Mouse (Mus musculus) forebrain, embryonic 15.5 days (tissue): Measurements from ENCODE around the gene Lrrc4. TPM values are rescaled to one million over a fixed set of nuclear protein-coding genes. Genes with fewer than 3 reads are reported as not detected.
A peak's percentile ranks its signal among the peaks of the same experiment; 100 is the strongest.

Experiments used
- ATAC-seq: fragments of 200-750 bp; cut with Nextera tagmentation; replicated peaks from 2 replicates; pipeline ENCODE4 v1.8.0; 2017; ENCODE audit warnings: mild to moderate bottlenecking, moderate TSS enrichment, moderate library complexity
- H3K27ac ChIP-seq: fragments of 300-500 bp; sonication (generic); replicated peaks from 2 replicates; pipeline ENCODE4 v1.5.1; 2015; ENCODE audit warnings: mild to moderate bottlenecking, inconsistent platforms
- H3K27me3 ChIP-seq: fragments of 300-500 bp; sonication (generic); 2 replicates; pipeline ENCODE4 v1.6.1; 2015; ENCODE audit warnings: inconsistent platforms
- H3K36me3 ChIP-seq: fragments of 300-500 bp; sonication (generic); 2 replicates; pipeline ENCODE4 v1.6.1; 2015; ENCODE audit warnings: mild to moderate bottlenecking, inconsistent platforms
- H3K4me1 ChIP-seq: fragments of 300-500 bp; sonication (generic); 2 replicates; pipeline ENCODE4 v1.6.1; 2015; ENCODE audit warnings: inconsistent platforms
- H3K4me2 ChIP-seq: fragments of 300-500 bp; sonication (generic); replicated peaks from 2 replicates; pipeline ENCODE4 v1.6.1; 2015; ENCODE audit warnings: mild to moderate bottlenecking, inconsistent platforms
- H3K4me3 ChIP-seq: fragments of 300-500 bp; sonication (generic); 2 replicates; pipeline ENCODE4 v1.5.1; 2015; ENCODE audit warnings: mild to moderate bottlenecking, inconsistent platforms
- H3K9ac ChIP-seq: fragments of 300-500 bp; sonication (generic); replicated peaks from 2 replicates; pipeline ENCODE4 v1.6.1; 2015; ENCODE audit warnings: mild to moderate bottlenecking, inconsistent platforms
- H3K9me3 ChIP-seq: fragments of 300-500 bp; sonication (generic); 2 replicates; pipeline ENCODE4 v1.6.1; 2016; ENCODE audit warnings: inconsistent platforms
- WGBS: fragments of 180-500 bp; shearing (Covaris S2); methylation state at CpG from one replicate; pipeline ENCODE4 v1.1.7; 2015; ENCODE audit warnings: mixed read lengths; 5-methylcytosine and 5-hydroxymethylcytosine counted together
- polyA plus RNA-seq: library from polyadenylated mRNA; unstranded; fragments of >200 nt; fragmentation: Nextera tagmentation; extraction: Ambion mirVana; gene quantifications from 2 replicates; pipeline ENCODE4 v1.2.1, GENCODE M21; 2015

The Lrrc4 gene
- polyA plus RNA-seq, 1 experiment from 2014 or later = 6.5 TPM

- no peaks in the 10 kb centered on the region for H3K9me3 ChIP-seq
- no peak for ATAC-seq
- H3K4me2 ChIP-seq = no peak overlapping the region
- H3K4me3 ChIP-seq = no peak overlapping the region
- H3K4me1 ChIP-seq = 0 out of 2 replicates have a peak, but pooled peaks cover 7% of the 10 kb centered on the region
- no peak overlapping the region for H3K9ac ChIP-seq
- H3K27ac ChIP-seq = no peak overlapping the region
- H3K27me3 ChIP-seq = no peaks in the 10 kb centered on the region
- WGBS = 56% methylated on average over 4 of the region's 4 CpGs
- no peaks in the 10 kb centered on the region for H3K36me3 ChIP-seq
Observed at GRCm38 (mm10) chr6:28789685-28790084, 41.9 kb downstream of the Lrrc4 start.

GRCm38 (mm10) chr6:28787133-28787532 lies 44.4 kb downstream of the Lrrc4 start:
- no peak for ATAC-seq
- H3K4me2 ChIP-seq = no peak overlapping the region
- H3K27ac ChIP-seq = no peak overlapping the region
- H3K36me3 ChIP-seq = no peaks in the 10 kb centered on the region
- 0 out of 2 replicates have a peak, but pooled peaks cover 12% of the 10 kb centered on the region for H3K4me1 ChIP-seq
- no peak overlapping the region for H3K4me3 ChIP-seq
- H3K9me3 ChIP-seq = no peaks in the 10 kb centered on the region
- H3K9ac ChIP-seq = no peak overlapping the region
- 58% methylated on average over 6 of the region's 6 CpGs for WGBS
- H3K27me3 ChIP-seq = no peaks in the 10 kb centered on the region

GRCm38 (mm10) chr6:28785770-28786169 lies 45.8 kb downstream of the Lrrc4 start:
- H3K9ac ChIP-seq = no peak overlapping the region
- no peak overlapping the region for H3K4me2 ChIP-seq
- no peak overlapping the region for H3K27ac ChIP-seq
- no peaks in the 10 kb centered on the region for H3K9me3 ChIP-seq
- no peak overlapping the region for H3K4me3 ChIP-seq
- no peaks in the 10 kb centered on the region for H3K36me3 ChIP-seq
- ATAC-seq = no peak
- WGBS = 83% methylated on average over 8 of the region's 8 CpGs
- H3K27me3 ChIP-seq = no peaks in the 10 kb centered on the region
- 0 out of 2 replicates have a peak, but pooled peaks cover 12% of the 10 kb centered on the region for H3K4me1 ChIP-seq

- H3K9ac ChIP-seq = no peak overlapping the region
- no peak overlapping the region for H3K27ac ChIP-seq
- 24% methylated on average over 5 of the region's 5 CpGs for WGBS
- no peaks in the 10 kb centered on the region for H3K27me3 ChIP-seq
- H3K4me3 ChIP-seq = no peak overlapping the region
- no peaks in the 10 kb centered on the region for H3K9me3 ChIP-seq
- 0 out of 2 replicates have a peak, but pooled peaks cover 6% of the 10 kb centered on the region for H3K4me1 ChIP-seq
- no peak overlapping the region for H3K4me2 ChIP-seq
- ATAC-seq = no peak; the same call in 1 of the 2 replicates
- no peaks in the 10 kb centered on the region for H3K36me3 ChIP-seq
Observed at GRCm38 (mm10) chr6:28783953-28784352, 47.6 kb downstream of the Lrrc4 start.

GRCm38 (mm10) chr6:28783082-28783647 lies 48.4 kb downstream of the Lrrc4 start:
- no peak overlapping the region for H3K4me2 ChIP-seq
- 0 out of 2 replicates have a peak, but pooled peaks have one; percentile 38 for ATAC-seq
- no peaks in the 10 kb centered on the region for H3K9me3 ChIP-seq
- peaks cover 6% of the 10 kb centered on the region; the same call in 1 of the 2 replicates for H3K4me1 ChIP-seq
- WGBS = 39% methylated on average over 4 of the region's 4 CpGs
- no peak overlapping the region for H3K9ac ChIP-seq
- H3K36me3 ChIP-seq = no peaks in the 10 kb centered on the region
- H3K27me3 ChIP-seq = no peaks in the 10 kb centered on the region
- no peak overlapping the region for H3K27ac ChIP-seq
- no peak overlapping the region for H3K4me3 ChIP-seq

GRCm38 (mm10) chr6:28781696-28782095 lies 49.9 kb downstream of the Lrrc4 start:
- Histone ChIP-seq H3K4me3 (no peak overlapping the region), H3K4me1 (peaks cover 6% of the 10 kb centered on the region; the same call in 1 of the 2 replicates), H3K36me3 (no peaks in the 10 kb centered on the region), H3K9me3 (no peaks in the 10 kb centered on the region), H3K27me3 (no peaks in the 10 kb centered on the region), H3K9ac (no peak overlapping the region), H3K4me2 (no peak overlapping the region), H3K27ac (no peak overlapping the region)
- no peak for ATAC-seq
- 70% methylated on average over 3 of the region's 3 CpGs for WGBS

GRCm38 (mm10) chr6:28771331-28771730 lies 60.2 kb downstream of the Lrrc4 start:
- WGBS = 13% methylated on average over 2 of the region's 2 CpGs
- ATAC-seq = no peak
- no peak overlapping the region for H3K27ac ChIP-seq

GRCm38 (mm10) chr6:28767891-28768481 lies 63.6 kb downstream of the Lrrc4 start:
- H3K9me3 ChIP-seq = no peaks in the 10 kb centered on the region
- no peak for ATAC-seq
- H3K9ac ChIP-seq = no peak overlapping the region
- H3K4me2 ChIP-seq = no peak overlapping the region
- H3K27ac ChIP-seq = no peak overlapping the region
- H3K36me3 ChIP-seq = no peaks in the 10 kb centered on the region
- 0 out of 2 replicates have a peak, but pooled peaks cover 7% of the 10 kb centered on the region for H3K4me1 ChIP-seq
- 88% methylated on average over 6 of the region's 6 CpGs for WGBS
- H3K27me3 ChIP-seq = no peaks in the 10 kb centered on the region
- H3K4me3 ChIP-seq = no peak overlapping the region

More at GRCm38 (mm10) chr6:28771331-28771730, 60.2 kb downstream of the Lrrc4 start:
- H3K36me3 ChIP-seq = no peaks in the 10 kb centered on the region
- no peak overlapping the region for H3K4me3 ChIP-seq
- H3K27me3 ChIP-seq = no peaks in the 10 kb centered on the region
- H3K4me1 ChIP-seq = peaks cover 11% of the 10 kb centered on the region; the same call in 1 of the 2 replicates
- H3K9ac ChIP-seq = no peak overlapping the region
- no peak overlapping the region for H3K4me2 ChIP-seq
- no peaks in the 10 kb centered on the region for H3K9me3 ChIP-seq

GRCm38 (mm10) chr6:28766622-28767021 lies 64.9 kb downstream of the Lrrc4 start:
- Histone ChIP-seq H3K9ac (no peak overlapping the region), H3K4me2 (no peak overlapping the region), H3K27me3 (no peaks in the 10 kb centered on the region), H3K4me1 (peaks cover 15% of the 10 kb centered on the region), H3K36me3 (no peaks in the 10 kb centered on the region), H3K27ac (no peak overlapping the region), H3K4me3 (no peak overlapping the region), H3K9me3 (no peaks in the 10 kb centered on the region)
- WGBS = 82% methylated on average over 3 of the region's 3 CpGs
- no peak for ATAC-seq

GRCm38 (mm10) chr6:28762132-28762775 lies 69.3 kb downstream of the Lrrc4 start:
- H3K4me1 ChIP-seq = peaks cover 20% of the 10 kb centered on the region
- H3K9ac ChIP-seq = no peak overlapping the region
- H3K4me2 ChIP-seq = no peak overlapping the region
- H3K27ac ChIP-seq = no peak overlapping the region
- WGBS = 11% methylated on average over 5 of the region's 5 CpGs
- no peaks in the 10 kb centered on the region for H3K36me3 ChIP-seq
- H3K27me3 ChIP-seq = no peaks in the 10 kb centered on the region
- H3K9me3 ChIP-seq = no peaks in the 10 kb centered on the region
- no peak for ATAC-seq
- H3K4me3 ChIP-seq = no peak overlapping the region

GRCm38 (mm10) chr6:28761728-28762127 lies 69.8 kb downstream of the Lrrc4 start:
- Histone ChIP-seq H3K9me3 (no peaks in the 10 kb centered on the region), H3K27ac (no peak overlapping the region), H3K9ac (no peak overlapping the region), H3K4me3 (no peak overlapping the region), H3K36me3 (no peaks in the 10 kb centered on the region), H3K4me1 (peaks cover 25% of the 10 kb centered on the region), H3K27me3 (no peaks in the 10 kb centered on the region), H3K4me2 (no peak overlapping the region)
- ATAC-seq = no peak
- 17% methylated on average over 3 of the region's 3 CpGs for WGBS

- Histone ChIP-seq H3K27ac (no peak overlapping the region), H3K9me3 (no peaks in the 10 kb centered on the region), H3K36me3 (no peaks in the 10 kb centered on the region), H3K4me1 (peaks cover 51% of the 10 kb centered on the region), H3K4me3 (no peak overlapping the region), H3K4me2 (no peak overlapping the region), H3K27me3 (no peaks in the 10 kb centered on the region), H3K9ac (no peak overlapping the region)
- no peak for ATAC-seq
- WGBS = 83% methylated on average over 4 of the region's 4 CpGs
Observed at GRCm38 (mm10) chr6:28758293-28758692, 73.3 kb downstream of the Lrrc4 start.
